Mouse (Mus musculus) myocyte (in vitro differentiated cells): ENCODE results near the gene Ncoa1. TPM values are rescaled to one million over a fixed set of nuclear protein-coding genes. Genes with fewer than 3 reads are reported as not detected.

Experiments used
- H3K27me3 ChIP-seq: one replicate; pipeline ENCODE4 v1.6.1; 2011; ENCODE audit not compliant: control insufficient read depth, insufficient read depth, insufficient read length
- H3K36me3 ChIP-seq: one replicate; pipeline ENCODE4 v1.6.1; 2011; ENCODE audit not compliant: control insufficient read depth, insufficient read depth
- H3K4me2 ChIP-seq: one replicate; pipeline ENCODE4 v1.6.1; 2011; ENCODE audit warnings: low read depth, control low read depth
- H3K4me3 ChIP-seq: one replicate; pipeline ENCODE4 v1.5.1; 2011; ENCODE audit warnings: mild to moderate bottlenecking, control low read depth, moderate library complexity
- H3K79me2 ChIP-seq: one replicate; pipeline ENCODE4 v1.6.1; 2011; ENCODE audit not compliant: control insufficient read depth, insufficient read depth
- H3ac ChIP-seq: one replicate; pipeline ENCODE4 v1.6.1; 2011; ENCODE audit not compliant: control insufficient read depth, insufficient read length
- CEBPB ChIP-seq: IDR thresholded peaks from 2 replicates; pipeline ENCODE4 v1.6.1; 2011; ENCODE audit warnings: mild to moderate bottlenecking, moderate library complexity; ENCODE audit not compliant: poor library complexity, insufficient read depth, severe bottlenecking
- E2F4 ChIP-seq: IDR thresholded peaks from one replicate; pipeline ENCODE4 v1.6.1; 2011; ENCODE audit warnings: mild to moderate bottlenecking, control low read depth, moderate library complexity; ENCODE audit not compliant: insufficient read depth
- MAX ChIP-seq: IDR thresholded peaks from one replicate; pipeline ENCODE4 v1.6.1; 2011; ENCODE audit warnings: low read depth, mild to moderate bottlenecking, control low read depth
- MYOD1 ChIP-seq, 3 experiments: IDR thresholded peaks; one replicate each; pipeline ENCODE4 v1.6.1; 2011; ENCODE audit warnings: control low read depth in 2 of 3, low read depth in 2 of 3, mild to moderate bottlenecking in 2 of 3, moderate library complexity in 1 of 3; ENCODE audit not compliant: insufficient read length in 2 of 3, control insufficient read depth in 1 of 3
- MYOG ChIP-seq, 3 experiments: IDR thresholded peaks; one replicate each; pipeline ENCODE4 v1.6.1; 2011; ENCODE audit warnings: control low read depth in 2 of 3, low read depth in 2 of 3, mild to moderate bottlenecking in 2 of 3; ENCODE audit not compliant: insufficient read length in 2 of 3, control insufficient read depth in 1 of 3, insufficient read depth in 1 of 3
- POLR2A ChIP-seq: IDR thresholded peaks from one replicate; pipeline ENCODE4 v1.6.1; 2011; ENCODE audit warnings: low read depth, mild to moderate bottlenecking, control low read depth, moderate library complexity; ENCODE audit not compliant: insufficient read length
- POLR2AphosphoS2 ChIP-seq: IDR thresholded peaks from one replicate; pipeline ENCODE4 v1.6.1; 2011; ENCODE audit warnings: low read depth, control low read depth; ENCODE audit not compliant: insufficient read length
- REST ChIP-seq: IDR thresholded peaks from one replicate; pipeline ENCODE4 v1.6.1; 2011; ENCODE audit warnings: mild to moderate bottlenecking, control low read depth, moderate library complexity; ENCODE audit not compliant: insufficient read depth, insufficient read length
- SRF ChIP-seq: IDR thresholded peaks from one replicate; pipeline ENCODE4 v1.6.1; 2011; ENCODE audit warnings: low read depth; ENCODE audit not compliant: control insufficient read depth, insufficient read length
- TCF12 ChIP-seq: IDR thresholded peaks from one replicate; pipeline ENCODE4 v1.6.1; 2011; ENCODE audit warnings: mild to moderate bottlenecking, control low read depth; ENCODE audit not compliant: poor library complexity, insufficient read depth, severe bottlenecking
- TCF3 ChIP-seq: IDR thresholded peaks from one replicate; pipeline ENCODE4 v1.6.1; 2011; ENCODE audit warnings: low read depth, control low read depth; ENCODE audit not compliant: insufficient read length
- USF1 ChIP-seq: IDR thresholded peaks from one replicate; pipeline ENCODE4 v1.6.1; 2011; ENCODE audit warnings: low read depth, mild to moderate bottlenecking, control low read depth, moderate library complexity
- polyA plus RNA-seq: library from polyadenylated mRNA; unstranded; fragments of >200 nt; fragmentation: generic; extraction: Trizol; gene quantifications from one replicate; pipeline ENCODE4 v1.2.1, GENCODE M21; 2012; ENCODE audit warnings: missing spikeins

The Ncoa1 gene
- polyA plus RNA-seq, 1 experiment, result 7.1 TPM

GRCm38 (mm10) chr12:4383061-4383460, 93.9 kb downstream of the Ncoa1 start:
- no peak overlapping the region for H3K4me2 ChIP-seq
- no peaks in the 10 kb centered on the region for H3K79me2 ChIP-seq
- TF ChIP-seq POLR2AphosphoS2 (no peak), CEBPB (peak; percentile 95)
- no peak overlapping the region for H3ac ChIP-seq
- H3K27me3 ChIP-seq, result no peaks in the 10 kb centered on the region
- H3K4me3 ChIP-seq, result no peak overlapping the region
- no peaks in the 10 kb centered on the region for H3K36me3 ChIP-seq

GRCm38 (mm10) chr12:4379298-4379957, 97.6 kb downstream of the Ncoa1 start:
- H3K79me2 ChIP-seq, result no peaks in the 10 kb centered on the region
- no peak overlapping the region for H3K4me3 ChIP-seq
- no peaks in the 10 kb centered on the region for H3K27me3 ChIP-seq
- no peak overlapping the region for H3ac ChIP-seq
- no peak for TF ChIP-seq CEBPB
- TF ChIP-seq E2F4, result no peak
- no peak for TF ChIP-seq POLR2A
- H3K36me3 ChIP-seq, result no peaks in the 10 kb centered on the region
- H3K4me2 ChIP-seq, result peak overlapping the region; percentile 13

GRCm38 (mm10) chr12:4376475-4376874, 100.5 kb downstream of the Ncoa1 start:
- Histone ChIP-seq H3K36me3 (no peaks in the 10 kb centered on the region), H3K27me3 (no peaks in the 10 kb centered on the region), H3K4me2 (no peak overlapping the region), H3K4me3 (no peak overlapping the region), H3ac (no peak overlapping the region), H3K79me2 (no peaks in the 10 kb centered on the region)
- no peak for TF ChIP-seq CEBPB

- no peak overlapping the region for H3K4me2 ChIP-seq
- H3K27me3 ChIP-seq, result no peaks in the 10 kb centered on the region
- H3K36me3 ChIP-seq, result no peaks in the 10 kb centered on the region
- no peak overlapping the region for H3ac ChIP-seq
- TF ChIP-seq TCF3 (no peak), TCF12 (no peak), POLR2A (no peak), MAX (no peak), USF1 (no peak), MYOD1 (IDR thresholded peaks at IDR 0.05; ENCODE audit: control insufficient read depth in 1 of 3, insufficient read length in 2 of 3, low read depth in 2 of 3) (no peak), E2F4 (no peak), POLR2AphosphoS2 (no peak), REST (no peak), MYOG (IDR thresholded peaks at IDR 0.05; ENCODE audit: control insufficient read depth in 1 of 3, insufficient read depth in 1 of 3, insufficient read length in 2 of 3, low read depth in 2 of 3) (no peak), CEBPB (no peak), SRF (no peak)
- no peak overlapping the region for H3K4me3 ChIP-seq
- no peaks in the 10 kb centered on the region for H3K79me2 ChIP-seq
These were observed 102.0 kb downstream of the Ncoa1 start for GRCm38 (mm10) chr12:4374816-4375493.

- Histone ChIP-seq H3K4me2 (no peak overlapping the region), H3K36me3 (no peaks in the 10 kb centered on the region), H3ac (no peak overlapping the region), H3K27me3 (no peaks in the 10 kb centered on the region), H3K79me2 (no peaks in the 10 kb centered on the region), H3K4me3 (no peak overlapping the region)
- TF ChIP-seq POLR2AphosphoS2, result no peak
- no peak for TF ChIP-seq E2F4
- no peak for TF ChIP-seq SRF
- no peak for TF ChIP-seq TCF3
- TF ChIP-seq REST, result no peak
- TF ChIP-seq TCF12, result no peak
- TF ChIP-seq POLR2A, result no peak
- no peak for TF ChIP-seq MYOG (IDR thresholded peaks at IDR 0.05; ENCODE audit: control insufficient read depth in 1 of 3, insufficient read depth in 1 of 3, insufficient read length in 2 of 3, low read depth in 2 of 3)
- TF ChIP-seq USF1, result no peak
- TF ChIP-seq CEBPB, result no peak
- TF ChIP-seq MYOD1 (IDR thresholded peaks at IDR 0.05; ENCODE audit: control insufficient read depth in 1 of 3, insufficient read length in 2 of 3, low read depth in 2 of 3), result no peak
- TF ChIP-seq MAX, result no peak
These were observed 105.6 kb downstream of the Ncoa1 start for GRCm38 (mm10) chr12:4371406-4371805.
